Mouse (Mus musculus): ENCODE measurements at regions not wholly inside any gene's neighbourhood (a gene's known extent, or its start where the extent isn't known, plus 50 kb on each side); places are given as distances from the start of the nearest gene placed in this dataset.

GRCm38 (mm10) chr12:38970347-38970746, 191.2 kb downstream of the Etv1 start:
- Histone ChIP-seq H3K4me3 (replicated peaks in 1 of 3; ENCODE audit: low read depth in 2 of 3, low read length in 2 of 3, poor library complexity in 1 of 3) (no peak overlapping the region), H3K9me3 (replicated peaks; ENCODE audit: low read length) (no peaks in the 10 kb centered on the region), H3K9ac (ENCODE audit: insufficient read depth, low read depth) (no peak overlapping the region), H3K4me2 (ENCODE audit: insufficient read depth, low read depth, poor library complexity, severe bottlenecking) (no peak overlapping the region), H3K27ac (ENCODE audit: insufficient read depth, low read depth) (no peak overlapping the region), H3K36me3 (replicated peaks in 1 of 2; ENCODE audit: control insufficient read depth in 1 of 2, insufficient read depth in 1 of 2, low read length in 1 of 2) (no peaks in the 10 kb centered on the region), H3K79me2 (replicated peaks; ENCODE audit: control insufficient read depth, extremely low read depth, insufficient read depth, poor library complexity, severe bottlenecking) (no peaks in the 10 kb centered on the region), H3K4me1 (ENCODE audit: control insufficient read depth in 1 of 2, insufficient read depth in 2 of 2) (peaks cover 4 to 15% of the 10 kb centered on the region in 2 experiments; a peak in 2 of 4 replicates), H3K27me3 (replicated peaks) (no peaks in the 10 kb centered on the region)
- dilution Hi-C loops (cut with MboI; ENCODE audit: extremely low pct_ligation_motif_present, extremely low pct_unique_long_range_greater_than_20kb, low sequenced_read_pairs) = no loop called here
- TF ChIP-seq MAX (IDR thresholded peaks at IDR 0.05; ENCODE audit: low read length) (peak; percentile 36; the same call in 1 of the 2 replicates), BHLHE40 (IDR thresholded peaks at IDR 0.05; ENCODE audit: low read depth, low read length) (peak; percentile 82), MYC (IDR thresholded peaks at IDR 0.05; ENCODE audit: low read depth, low read length) (peak; percentile 54; the same call in 1 of the 2 replicates), EP300 (IDR thresholded peaks at IDR 0.05; ENCODE audit: low read length) (peak; percentile 55; the same call in 1 of the 2 replicates), GABPA (IDR thresholded peaks at IDR 0.05; ENCODE audit: insufficient replicate concordance, low read depth, low read length) (no peak), TCF12 (IDR thresholded peaks at IDR 0.05; ENCODE audit: low read depth, low read length) (no peak)
- in situ Hi-C loops (cut with MboI; ENCODE audit: low pct_ligation_motif_present, low pct_unique_long_range_greater_than_20kb, low sequenced_read_pairs) = no loop called here
- peak; percentile 18 for DNase-seq (ENCODE audit: extremely low read depth)

GRCm38 (mm10) chr12:38972205-38972604, 193.0 kb downstream of the Etv1 start:
- DNase-seq (ENCODE audit: extremely low read depth) = no peak
- Histone ChIP-seq H3K9ac (ENCODE audit: insufficient read depth, low read depth) (no peak overlapping the region), H3K27me3 (replicated peaks) (no peaks in the 10 kb centered on the region), H3K4me1 (ENCODE audit: control insufficient read depth in 1 of 2, insufficient read depth in 2 of 2) (peaks cover 4 to 15% of the 10 kb centered on the region in 2 experiments; a peak in 2 of 4 replicates), H3K79me2 (replicated peaks; ENCODE audit: control insufficient read depth, extremely low read depth, insufficient read depth, poor library complexity, severe bottlenecking) (no peaks in the 10 kb centered on the region), H3K36me3 (replicated peaks in 1 of 2; ENCODE audit: control insufficient read depth in 1 of 2, insufficient read depth in 1 of 2, low read length in 1 of 2) (no peaks in the 10 kb centered on the region), H3K9me3 (replicated peaks; ENCODE audit: low read length) (no peaks in the 10 kb centered on the region), H3K27ac (ENCODE audit: insufficient read depth, low read depth) (no peak overlapping the region), H3K4me3 (replicated peaks in 1 of 3; ENCODE audit: low read depth in 2 of 3, low read length in 2 of 3, poor library complexity in 1 of 3) (no peak overlapping the region), H3K4me2 (ENCODE audit: insufficient read depth, low read depth, poor library complexity, severe bottlenecking) (no peak overlapping the region)
- in situ Hi-C loops (cut with MboI; ENCODE audit: low pct_ligation_motif_present, low pct_unique_long_range_greater_than_20kb, low sequenced_read_pairs) = no loop called here
- dilution Hi-C loops (cut with MboI; ENCODE audit: extremely low pct_ligation_motif_present, extremely low pct_unique_long_range_greater_than_20kb, low sequenced_read_pairs) = no loop called here
- TF ChIP-seq SMC3 (IDR thresholded peaks at IDR 0.05; ENCODE audit: low read depth, low read length) (no peak), UBTF (IDR thresholded peaks at IDR 0.05; ENCODE audit: low read depth, low read length) (no peak), ZMIZ1 (IDR thresholded peaks at IDR 0.05; ENCODE audit: low read depth, low read length) (no peak), KAT2A (IDR thresholded peaks at IDR 0.05; ENCODE audit: insufficient replicate concordance, low read length) (no peak), ZKSCAN1 (IDR thresholded peaks at IDR 0.05; ENCODE audit: borderline replicate concordance, low read depth, low read length) (no peak), NELFE (IDR thresholded peaks at IDR 0.05; ENCODE audit: low read depth, low read length) (no peak), BHLHE40 (IDR thresholded peaks at IDR 0.05; ENCODE audit: low read depth, low read length) (no peak), CHD2 (IDR thresholded peaks at IDR 0.05; ENCODE audit: low read length) (no peak), TCF12 (IDR thresholded peaks at IDR 0.05; ENCODE audit: low read depth, low read length) (no peak), GABPA (IDR thresholded peaks at IDR 0.05; ENCODE audit: insufficient replicate concordance, low read depth, low read length) (no peak)

- Histone ChIP-seq H3K27ac (ENCODE audit: insufficient read depth, low read depth) (no peak overlapping the region), H3K9ac (ENCODE audit: insufficient read depth, low read depth) (no peak overlapping the region), H3K4me3 (replicated peaks in 1 of 3; ENCODE audit: low read depth in 2 of 3, low read length in 2 of 3, poor library complexity in 1 of 3) (no peak overlapping the region), H3K36me3 (replicated peaks in 1 of 2; ENCODE audit: control insufficient read depth in 1 of 2, insufficient read depth in 1 of 2, low read length in 1 of 2) (no peaks in the 10 kb centered on the region), H3K4me2 (ENCODE audit: insufficient read depth, low read depth, poor library complexity, severe bottlenecking) (no peak overlapping the region), H3K4me1 (ENCODE audit: control insufficient read depth in 1 of 2, insufficient read depth in 2 of 2) (peaks cover under 1 to 5% of the 10 kb centered on the region in 2 experiments; a peak in 1 of 4 replicates), H3K9me3 (replicated peaks; ENCODE audit: low read length) (no peaks in the 10 kb centered on the region), H3K27me3 (replicated peaks) (no peaks in the 10 kb centered on the region), H3K79me2 (replicated peaks; ENCODE audit: control insufficient read depth, extremely low read depth, insufficient read depth, poor library complexity, severe bottlenecking) (no peaks in the 10 kb centered on the region)
- TF ChIP-seq MAX (IDR thresholded peaks at IDR 0.05; ENCODE audit: low read length) = no peak
- no peak for TF ChIP-seq SIN3A (IDR thresholded peaks at IDR 0.05; ENCODE audit: low read length)
- no peak for TF ChIP-seq CHD1 (IDR thresholded peaks at IDR 0.05; ENCODE audit: low read depth, low read length)
- TF ChIP-seq POLR2AphosphoS2 (IDR thresholded peaks at IDR 0.05; ENCODE audit: low read depth, low read length) = no peak
- TF ChIP-seq USF2 (conservative IDR thresholded peaks at IDR 0.05; ENCODE audit: low read depth, low read length) = no peak
- no peak for TF ChIP-seq TCF12 (IDR thresholded peaks at IDR 0.05; ENCODE audit: low read depth, low read length)
- no peak for TF ChIP-seq NRF1 (IDR thresholded peaks at IDR 0.05; ENCODE audit: low read depth, low read length)
- no peak for TF ChIP-seq PAX5 (IDR thresholded peaks at IDR 0.05; ENCODE audit: low read length)
- no peak for TF ChIP-seq ZNF384 (IDR thresholded peaks at IDR 0.05; ENCODE audit: low read depth, low read length)
- no peak for TF ChIP-seq TBP (conservative IDR thresholded peaks at IDR 0.05; ENCODE audit: low read depth, low read length)
- TF ChIP-seq ZKSCAN1 (IDR thresholded peaks at IDR 0.05; ENCODE audit: borderline replicate concordance, low read depth, low read length) = no peak
- no peak for TF ChIP-seq RAD21 (IDR thresholded peaks at IDR 0.05; ENCODE audit: low read depth, low read length)
- TF ChIP-seq GABPA (IDR thresholded peaks at IDR 0.05; ENCODE audit: insufficient replicate concordance, low read depth, low read length) = no peak
- no peak for TF ChIP-seq ZC3H11A (IDR thresholded peaks at IDR 0.05; ENCODE audit: low read depth, low read length)
- TF ChIP-seq IRF4 (IDR thresholded peaks at IDR 0.05; ENCODE audit: low read depth, low read length) = no peak
- in situ Hi-C loops (cut with MboI; ENCODE audit: low pct_ligation_motif_present, low pct_unique_long_range_greater_than_20kb, low sequenced_read_pairs) = no loop called here
- dilution Hi-C loops (cut with MboI; ENCODE audit: extremely low pct_ligation_motif_present, extremely low pct_unique_long_range_greater_than_20kb, low sequenced_read_pairs) = no loop called here
- DNase-seq (ENCODE audit: extremely low read depth) = no peak
These were observed 196.3 kb downstream of the Etv1 start for GRCm38 (mm10) chr12:38975508-38975907.
